Mouse (Mus musculus) midbrain, embryonic 11.5 days (tissue): ENCODE data around the gene Mturn. TPM values are rescaled to one million over a fixed set of nuclear protein-coding genes. Genes with fewer than 3 reads are reported as not detected.
A peak's percentile ranks its signal among the peaks of the same experiment; 100 is the strongest.

Experiments
- ATAC-seq: fragments of 200-750 bp; cut with Nextera tagmentation; 2 replicates; pipeline ENCODE4 v1.8.0; 2017; ENCODE audit warnings: moderate TSS enrichment, moderate library complexity; ENCODE audit not compliant: low FRiP score
- DNase-seq: peaks from one replicate; pipeline ENCODE4 v3.0.0; 2015; ENCODE audit warnings: low spot score; ENCODE audit errors: missing footprints
- H3K27ac ChIP-seq: fragments of 300-500 bp; sonication (generic); 2 replicates; pipeline ENCODE4 v1.5.1; 2014; ENCODE audit warnings: low read depth, low read length
- H3K27me3 ChIP-seq: fragments of 300-500 bp; sonication (generic); 2 replicates; pipeline ENCODE4 v1.6.1; 2014; ENCODE audit warnings: mild to moderate bottlenecking, low read length, moderate library complexity, mixed read lengths; ENCODE audit not compliant: control insufficient read depth, insufficient read depth
- H3K36me3 ChIP-seq: fragments of 300-500 bp; sonication (generic); 2 replicates; pipeline ENCODE4 v1.6.1; 2014; ENCODE audit warnings: mild to moderate bottlenecking, low read length, moderate library complexity, mixed read lengths; ENCODE audit not compliant: control insufficient read depth, insufficient read depth
- H3K4me1 ChIP-seq: fragments of 300-500 bp; sonication (generic); 2 replicates; pipeline ENCODE4 v1.6.1; 2014; ENCODE audit warnings: low read length; ENCODE audit not compliant: control insufficient read depth, insufficient read depth
- H3K4me2 ChIP-seq: fragments of 300-500 bp; sonication (generic); 2 replicates; pipeline ENCODE4 v1.6.1; 2014; ENCODE audit warnings: mild to moderate bottlenecking, moderate library complexity
- H3K4me3 ChIP-seq: fragments of 300-500 bp; sonication (generic); 2 replicates; pipeline ENCODE4 v1.5.1; 2014; ENCODE audit warnings: low read depth, low read length
- H3K9ac ChIP-seq: fragments of 300-500 bp; sonication (generic); 2 replicates; pipeline ENCODE4 v1.6.1; 2014; ENCODE audit warnings: low read length
- H3K9me3 ChIP-seq: fragments of 300-500 bp; sonication (generic); 2 replicates; pipeline ENCODE4 v1.6.1; 2016; ENCODE audit warnings: low read length; ENCODE audit not compliant: control insufficient read depth
- WGBS: fragments of 180-500 bp; shearing (Covaris S2); extraction: QIAGEN DNeasy Blood & Tissue Kit; methylation state at CpG from one replicate; pipeline ENCODE4 v1.1.7; 2014; 5-methylcytosine and 5-hydroxymethylcytosine counted together
- polyA plus RNA-seq: library from polyadenylated mRNA; unstranded; fragments of >200 nt; fragmentation: Nextera tagmentation; extraction: Ambion mirVana; gene quantifications from 2 replicates; pipeline ENCODE4 v1.2.1, GENCODE M21; 2014

Gene Mturn
- polyA plus RNA-seq, 1 experiment from 2014 or later = 40.0 TPM

DNA sequence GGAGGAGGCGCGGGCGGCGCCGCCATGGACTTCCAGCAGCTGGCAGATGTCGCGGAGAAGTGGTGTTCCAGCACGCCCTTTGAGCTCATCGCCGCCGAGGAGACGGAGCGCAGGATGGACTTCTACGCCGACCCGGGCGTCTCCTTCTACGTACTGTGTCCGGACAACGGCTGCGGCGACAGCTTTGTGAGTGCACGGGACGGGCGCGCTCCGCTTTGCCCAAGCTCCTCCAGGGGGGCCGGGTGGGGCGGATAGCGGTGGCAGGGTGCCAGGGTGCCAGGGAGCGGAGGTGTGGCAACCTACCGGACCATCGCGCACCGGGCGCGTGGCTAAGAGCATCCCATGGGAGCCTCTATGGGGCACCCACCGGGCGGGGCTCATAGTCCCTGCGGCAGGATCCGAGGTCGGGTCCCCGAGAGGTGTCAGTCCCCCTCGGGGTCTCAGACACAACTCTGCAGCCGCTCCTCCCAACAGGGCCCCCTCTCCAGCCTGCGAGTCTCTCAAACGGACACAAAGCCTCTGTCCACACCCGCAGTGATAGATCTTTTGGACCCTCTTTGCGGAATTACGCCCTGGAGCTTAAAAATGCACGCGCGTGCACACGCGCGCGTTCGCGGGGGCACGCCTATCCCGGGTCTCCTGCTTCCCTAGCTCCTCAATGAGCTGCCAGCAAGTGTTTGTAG is 463 bp downstream of the Mturn start:
- Histone ChIP-seq H3K4me2 (peak overlapping the region; percentile 90), H3K4me1 (peaks cover 9% of the 10 kb centered on the region; the same call in 1 of the 2 replicates), H3K27me3 (no peaks in the 10 kb centered on the region), H3K9me3 (no peaks in the 10 kb centered on the region), H3K36me3 (no peaks in the 10 kb centered on the region), H3K4me3 (peak overlapping the region; percentile 87), H3K27ac (peak overlapping the region; percentile 63), H3K9ac (peak overlapping the region; percentile 81)
- DNase-seq (no peak), ATAC-seq (0 out of 2 replicates have a peak, but pooled peaks have one; percentile 15)
- under 1% methylated on average over 61 of the region's 61 CpGs for WGBS

DNA sequence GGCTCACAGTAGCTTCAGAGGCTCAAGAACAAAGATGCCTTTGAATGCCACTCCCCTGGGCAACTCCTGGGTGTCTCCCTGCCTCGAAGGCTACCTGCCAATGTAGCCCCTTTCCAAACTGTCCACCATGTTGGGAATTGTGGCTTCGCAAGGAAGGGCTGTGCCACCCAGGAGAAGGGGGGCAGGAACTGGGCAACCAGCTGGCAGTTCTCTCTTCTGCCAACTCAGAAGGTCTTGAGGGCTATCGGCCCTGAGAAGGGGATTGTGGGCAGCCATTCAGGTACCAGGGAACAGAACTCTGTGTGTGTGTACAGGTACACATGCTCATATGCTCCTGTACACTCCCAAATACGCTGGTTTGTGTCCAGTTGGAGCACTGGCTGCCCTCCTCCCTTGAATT is 2.7 kb downstream of the Mturn start:
- H3K4me2 ChIP-seq = no peak overlapping the region
- H3K27ac ChIP-seq = no peak overlapping the region
- WGBS = 77% methylated on average over 4 of the region's 4 CpGs
- ATAC-seq = no peak
- peaks cover 9% of the 10 kb centered on the region; the same call in 1 of the 2 replicates for H3K4me1 ChIP-seq
- no peak overlapping the region for H3K9ac ChIP-seq
- DNase-seq = no peak
- no peaks in the 10 kb centered on the region for H3K9me3 ChIP-seq
- H3K36me3 ChIP-seq = no peaks in the 10 kb centered on the region
- no peak overlapping the region for H3K4me3 ChIP-seq
- no peaks in the 10 kb centered on the region; the same call in 1 of the 2 replicates for H3K27me3 ChIP-seq

GRCm38 (mm10) chr6:54685103-54685502 is 3.7 kb downstream of the Mturn start:
- no peak for DNase-seq
- no peak overlapping the region for H3K4me2 ChIP-seq
- peaks cover 9% of the 10 kb centered on the region; the same call in 1 of the 2 replicates for H3K4me1 ChIP-seq
- no peak for ATAC-seq
- H3K9me3 ChIP-seq = no peaks in the 10 kb centered on the region
- H3K27me3 ChIP-seq = no peaks in the 10 kb centered on the region; the same call in 1 of the 2 replicates
- H3K36me3 ChIP-seq = no peaks in the 10 kb centered on the region
- no peak overlapping the region for H3K9ac ChIP-seq
- no peak overlapping the region for H3K4me3 ChIP-seq
- WGBS = 86% methylated on average over 5 of the region's 5 CpGs
- H3K27ac ChIP-seq = no peak overlapping the region

DNA sequence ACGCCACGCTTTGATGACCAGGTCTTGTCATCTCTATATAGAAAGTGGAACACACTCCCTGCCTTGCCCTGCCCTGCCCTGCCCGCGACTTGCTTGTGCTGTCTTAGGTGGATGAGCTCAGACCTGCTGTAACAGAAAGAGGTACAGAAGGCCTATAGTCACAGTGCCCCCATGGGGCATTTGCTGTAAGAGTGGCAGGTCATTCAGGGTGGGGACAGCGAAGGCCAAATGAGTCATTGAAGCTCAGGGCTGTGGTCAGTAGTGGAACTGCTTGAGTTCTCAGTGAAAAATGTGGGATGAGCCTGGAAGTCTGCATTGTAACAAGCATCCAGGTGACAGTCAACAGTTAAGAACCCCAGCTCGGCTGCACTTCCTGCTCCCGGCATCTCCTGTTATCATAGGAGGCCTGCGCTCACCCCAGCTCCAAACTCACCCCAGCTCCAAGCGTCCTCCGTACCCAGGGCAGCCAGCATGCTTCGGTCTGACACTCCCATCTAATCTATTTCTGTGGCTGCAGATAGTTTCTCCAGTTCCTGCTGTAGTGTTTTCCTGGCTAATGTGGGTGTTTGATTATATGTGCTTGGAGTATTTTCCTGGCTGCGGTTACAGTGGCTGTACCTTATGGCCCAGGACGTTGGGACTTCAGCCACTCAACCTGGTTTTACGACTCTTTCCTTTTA is 4.4 kb downstream of the Mturn start:
- H3K9me3 ChIP-seq = no peaks in the 10 kb centered on the region
- 76% methylated on average over 14 of the region's 14 CpGs for WGBS
- H3K36me3 ChIP-seq = no peaks in the 10 kb centered on the region
- H3K4me3 ChIP-seq = no peak overlapping the region
- no peaks in the 10 kb centered on the region; the same call in 1 of the 2 replicates for H3K27me3 ChIP-seq
- H3K9ac ChIP-seq = no peak overlapping the region
- H3K4me2 ChIP-seq = no peak overlapping the region
- DNase-seq = peak; percentile 33
- peaks cover 7% of the 10 kb centered on the region; the same call in 1 of the 2 replicates for H3K4me1 ChIP-seq
- no peak for ATAC-seq
- H3K27ac ChIP-seq = no peak overlapping the region

GRCm38 (mm10) chr6:54686946-54687737 is 5.7 kb downstream of the Mturn start:
- H3K9me3 ChIP-seq = no peaks in the 10 kb centered on the region
- H3K4me2 ChIP-seq = no peak overlapping the region
- H3K27ac ChIP-seq = no peak overlapping the region
- WGBS = 89% methylated on average over 21 of the region's 21 CpGs
- no peak for DNase-seq
- H3K4me1 ChIP-seq = 0 out of 2 replicates have a peak, but pooled peaks cover 5% of the 10 kb centered on the region
- no peak overlapping the region for H3K9ac ChIP-seq
- H3K27me3 ChIP-seq = no peaks in the 10 kb centered on the region; the same call in 1 of the 2 replicates
- H3K4me3 ChIP-seq = no peak overlapping the region
- no peaks in the 10 kb centered on the region for H3K36me3 ChIP-seq
- no peak for ATAC-seq

GRCm38 (mm10) chr6:54688467-54689323 is 7.3 kb downstream of the Mturn start:
- Histone ChIP-seq H3K4me1 (no peaks in the 10 kb centered on the region), H3K9me3 (no peaks in the 10 kb centered on the region), H3K4me2 (no peak overlapping the region), H3K9ac (no peak overlapping the region), H3K4me3 (no peak overlapping the region), H3K36me3 (no peaks in the 10 kb centered on the region), H3K27ac (no peak overlapping the region), H3K27me3 (no peaks in the 10 kb centered on the region; the same call in 1 of the 2 replicates)
- WGBS = 80% methylated on average over 18 of the region's 18 CpGs
- DNase-seq = peak; percentile 47
- ATAC-seq = no peak

GRCm38 (mm10) chr6:54689686-54690085 is 8.3 kb downstream of the Mturn start:
- H3K36me3 ChIP-seq = no peaks in the 10 kb centered on the region
- peak; percentile 8 for DNase-seq
- H3K4me1 ChIP-seq = no peaks in the 10 kb centered on the region
- no peak overlapping the region for H3K4me3 ChIP-seq
- no peaks in the 10 kb centered on the region for H3K9me3 ChIP-seq
- no peaks in the 10 kb centered on the region; the same call in 1 of the 2 replicates for H3K27me3 ChIP-seq
- H3K4me2 ChIP-seq = no peak overlapping the region
- H3K27ac ChIP-seq = no peak overlapping the region
- no peak overlapping the region for H3K9ac ChIP-seq
- 84% methylated on average over 7 of the region's 7 CpGs for whole genome bisulfite sequencing
- no peak for ATAC-seq

DNA sequence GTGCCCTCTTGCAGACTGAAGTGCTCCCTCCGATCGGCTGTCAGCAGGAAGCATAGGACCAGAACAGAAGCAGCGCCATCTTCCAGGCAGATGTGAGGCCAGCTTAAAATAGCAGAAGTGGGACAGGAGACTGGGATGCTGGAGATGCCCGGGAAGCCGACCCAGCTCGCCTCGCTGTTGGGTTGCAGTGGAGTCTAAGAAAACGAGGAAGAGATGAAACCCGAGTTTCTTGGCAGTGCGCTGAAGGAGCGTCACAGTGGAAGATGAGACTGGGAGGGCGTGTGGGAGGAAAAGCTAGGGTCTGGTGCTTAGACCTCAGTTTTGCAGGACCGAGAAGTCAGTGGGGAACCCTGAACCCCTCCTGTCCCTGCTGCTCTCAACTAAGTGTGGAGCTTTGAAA is 9.4 kb downstream of the Mturn start:
- 84% methylated on average over 13 of the region's 13 CpGs for WGBS
- Histone ChIP-seq H3K4me2 (no peak overlapping the region), H3K4me3 (no peak overlapping the region), H3K4me1 (no peaks in the 10 kb centered on the region), H3K36me3 (no peaks in the 10 kb centered on the region), H3K9ac (no peak overlapping the region), H3K27ac (no peak overlapping the region), H3K9me3 (no peaks in the 10 kb centered on the region), H3K27me3 (no peaks in the 10 kb centered on the region; the same call in 1 of the 2 replicates)
- DNase-seq = no peak
- no peak for ATAC-seq
